Mouse (Mus musculus) ES-Bruce4 (cell line): ENCODE measurements around the gene A4gnt.
"Not testable (repeated sequence)": the region's sequence is repeated elsewhere in the genome, so short reads cannot be mapped to it uniquely, and the experiment has no call there.

Experiments
- CTCF ChIP-seq: IDR thresholded peaks from one replicate; pipeline ENCODE4 v1.8.1; 2011; ENCODE audit warnings: low read depth, low read length
- EP300 ChIP-seq: IDR thresholded peaks from 2 replicates; pipeline ENCODE4 v1.6.1; 2011; ENCODE audit warnings: low read depth, low read length; ENCODE audit not compliant: insufficient read depth

DNA sequence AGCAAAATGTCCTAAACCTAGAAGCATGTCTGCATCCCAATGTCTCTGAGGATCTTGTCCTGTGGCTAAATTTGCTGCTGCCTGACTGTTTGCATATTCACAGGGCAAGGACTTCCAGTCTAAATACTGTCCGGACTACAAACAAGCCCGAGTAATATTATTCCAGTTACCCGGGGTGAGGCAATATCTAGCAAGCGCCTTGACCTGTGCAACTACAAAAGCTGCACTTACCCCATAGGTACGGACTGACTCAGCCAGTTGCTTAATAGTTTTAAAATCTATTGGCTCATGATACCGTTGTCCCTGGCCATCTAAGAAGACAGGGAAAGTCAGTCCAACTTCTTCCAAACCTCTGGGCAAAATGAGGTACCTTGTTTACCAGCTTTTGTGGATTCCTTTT is 13.2 kb upstream of the A4gnt start:
- not testable (repeated sequence) for TF ChIP-seq CTCF, EP300
